In the genomic region with DNA sequence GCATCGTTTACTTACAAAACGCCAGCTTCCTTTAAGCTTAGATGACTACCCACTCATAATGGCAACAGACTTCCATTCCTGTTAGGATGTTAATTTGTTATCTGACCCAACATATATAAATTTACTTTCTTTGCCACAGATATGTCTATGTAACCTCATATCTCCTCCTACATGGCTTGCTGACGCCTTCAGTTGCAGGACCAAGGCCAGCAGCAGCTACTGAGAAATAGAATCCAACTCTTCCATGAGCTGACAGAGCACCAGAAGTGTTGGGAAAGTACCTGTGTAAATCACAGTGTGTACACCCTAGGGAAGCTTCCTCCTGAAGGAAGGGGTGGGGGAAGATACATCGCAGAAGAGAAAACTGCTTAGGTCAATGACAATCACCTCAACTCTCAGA, we compare ENCODE assay signal across 17 mouse cellular contexts.
"Had no signal": no experiment of that assay in that cellular context is flagged by ENCODE, and none has a peak within 500 bp of the region (broad histone marks: within the 10 kb centered on the region; RNA-seq: fewer than 3 reads in every experiment).

No protein-coding gene starts in this region.

- DNase-seq: kidney, adult 2 months; kidney, postnatal 14 days; kidney, postnatal 4 days; liver, embryonic 13.5 days; lung, adult 2 months; lung, postnatal 14 days; lung, postnatal 4 days; midbrain, embryonic 14.5 days; retina, postnatal 1 day; right cerebral cortex, postnatal 14 days; right cerebral cortex, postnatal 4 days; spleen, adult 18-20 months; thymus, postnatal 25 days had no signal

- H3K27ac ChIP-seq: kidney, embryonic 15.5 days; liver, embryonic 13.5 days; neural tube, embryonic 12.5 days; neural tube, embryonic 15.5 days; stomach, embryonic 15.5 days had no signal

- H3K36me3 ChIP-seq: kidney, embryonic 15.5 days; liver, embryonic 13.5 days; neural tube, embryonic 12.5 days; neural tube, embryonic 15.5 days; stomach, embryonic 15.5 days had no signal

- H3K27me3 ChIP-seq: kidney, embryonic 15.5 days; liver, embryonic 13.5 days; neural tube, embryonic 12.5 days; neural tube, embryonic 15.5 days; stomach, embryonic 15.5 days had no signal

- H3K4me1 ChIP-seq: kidney, embryonic 15.5 days; liver, embryonic 13.5 days; neural tube, embryonic 12.5 days; neural tube, embryonic 15.5 days; stomach, embryonic 15.5 days had no signal

- H3K9me3 ChIP-seq: kidney, embryonic 15.5 days; liver, embryonic 13.5 days; neural tube, embryonic 12.5 days; neural tube, embryonic 15.5 days; stomach, embryonic 15.5 days had no signal

- H3K4me3 ChIP-seq: kidney, embryonic 15.5 days; liver, embryonic 13.5 days; neural tube, embryonic 12.5 days; neural tube, embryonic 15.5 days; stomach, embryonic 15.5 days had no signal
